Mouse (Mus musculus) right cerebral cortex, adult 2 months (tissue): Measurements from ENCODE around the gene Kdm4b.

ENCODE experiments used
- DNase-seq, 2 experiments: peaks; one replicate each; pipeline ENCODE4 v3.0.0; 2021 to 2022; ENCODE audit warnings: low spot score in 2 of 2

Gene Kdm4b

DNA sequence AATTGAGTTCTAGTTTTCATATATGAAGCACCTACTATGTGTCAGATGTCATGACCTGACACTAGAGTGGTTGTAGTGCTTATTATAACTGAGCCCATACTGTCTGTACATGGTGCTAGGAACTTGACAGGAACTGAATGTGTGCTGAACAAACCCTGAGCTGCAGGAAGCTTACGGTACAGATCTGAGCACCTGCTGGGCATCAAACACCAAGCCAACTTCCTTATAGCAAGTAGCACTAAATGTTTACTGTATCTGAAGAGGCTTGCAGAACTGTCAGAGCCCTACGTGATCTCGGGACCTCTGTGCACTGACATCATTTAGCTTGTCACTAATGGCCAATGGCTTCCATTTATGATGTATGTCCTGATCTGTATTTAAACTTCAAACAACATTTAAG, 105.7 kb downstream of the Kdm4b start:
- no peak for DNase-seq

DNA sequence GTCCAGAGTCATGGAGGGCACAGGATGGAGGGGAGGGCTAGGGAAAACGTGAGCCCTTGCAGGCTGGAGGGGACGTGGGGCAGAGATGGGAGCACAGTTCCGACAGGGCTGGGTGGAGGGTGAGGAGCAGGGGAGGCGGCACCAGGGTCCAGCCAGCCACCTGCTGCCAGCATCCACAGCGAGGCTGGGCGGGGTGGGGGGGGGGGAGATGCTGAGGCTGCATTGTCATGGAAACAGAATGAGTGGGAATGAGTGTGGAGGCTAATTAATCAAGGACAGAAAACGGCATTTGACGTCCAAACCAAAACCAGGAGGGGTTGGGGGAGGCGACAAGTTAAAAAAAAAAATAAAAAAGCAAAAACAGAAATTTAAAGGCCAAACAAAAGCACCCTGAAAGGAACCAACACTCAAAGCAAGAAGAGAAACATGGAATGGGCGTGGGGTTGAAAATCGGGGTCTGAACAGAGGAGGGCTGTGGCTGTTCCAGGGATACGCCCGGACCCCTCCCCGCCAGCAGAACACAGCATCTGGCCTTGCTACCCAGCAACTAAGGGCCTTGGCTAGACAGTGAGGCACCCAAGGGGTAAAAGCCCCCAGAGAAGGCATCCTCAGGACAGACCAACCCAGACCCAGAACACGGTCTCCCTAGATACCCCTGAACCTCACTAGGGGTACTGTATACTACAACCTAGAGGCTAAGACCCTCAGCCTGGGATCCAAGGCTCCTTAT, 114.0 kb downstream of the Kdm4b start:
- DNase-seq, result no peak

DNA sequence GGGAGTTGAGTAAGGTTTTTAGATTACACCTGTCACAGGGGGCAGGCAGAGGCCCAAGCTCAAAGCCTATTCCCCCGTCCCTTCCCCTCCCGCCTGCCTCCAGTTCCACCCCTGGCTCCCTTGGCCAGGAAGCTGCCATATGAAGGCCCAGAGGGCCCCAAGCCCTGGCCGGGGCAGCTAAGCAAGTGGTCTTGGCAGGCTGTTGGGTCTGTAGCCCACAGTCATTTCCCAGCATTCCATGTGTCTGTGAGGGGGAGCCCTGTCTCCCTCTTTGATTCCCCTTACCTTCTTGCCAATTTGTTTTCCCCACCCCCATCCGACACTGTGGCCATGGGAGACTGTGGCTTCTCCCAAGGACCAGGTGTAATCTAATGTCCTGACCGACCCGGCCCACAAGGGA, 116.5 kb downstream of the Kdm4b start:
- DNase-seq, result no peak

GRCm38 (mm10) chr17:56443341-56443795, 117.5 kb downstream of the Kdm4b start:
- DNase-seq, result no peak

GRCm38 (mm10) chr17:56444771-56445170, 118.9 kb downstream of the Kdm4b start:
- DNase-seq, result no peak

DNA sequence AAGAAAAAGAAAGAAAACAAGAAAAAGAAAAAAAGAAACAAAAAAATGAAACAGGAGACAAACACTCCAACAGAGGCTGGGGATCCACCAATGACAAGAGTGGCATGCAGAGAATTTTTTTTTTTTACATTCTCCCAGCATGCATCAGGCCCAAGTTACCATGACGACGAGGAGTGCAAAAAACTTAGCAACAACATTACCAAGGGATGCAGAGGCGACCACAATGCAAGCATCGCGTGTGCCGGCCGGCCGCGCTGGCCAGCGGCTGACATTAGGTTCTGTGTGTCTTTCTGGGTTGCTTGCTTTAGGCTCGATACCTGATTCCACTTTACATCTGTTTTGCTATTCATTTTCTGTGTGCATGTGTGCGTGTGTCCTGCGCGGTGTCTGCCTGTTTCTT, 119.5 kb downstream of the Kdm4b start:
- peak; percentile 74 for DNase-seq

DNA sequence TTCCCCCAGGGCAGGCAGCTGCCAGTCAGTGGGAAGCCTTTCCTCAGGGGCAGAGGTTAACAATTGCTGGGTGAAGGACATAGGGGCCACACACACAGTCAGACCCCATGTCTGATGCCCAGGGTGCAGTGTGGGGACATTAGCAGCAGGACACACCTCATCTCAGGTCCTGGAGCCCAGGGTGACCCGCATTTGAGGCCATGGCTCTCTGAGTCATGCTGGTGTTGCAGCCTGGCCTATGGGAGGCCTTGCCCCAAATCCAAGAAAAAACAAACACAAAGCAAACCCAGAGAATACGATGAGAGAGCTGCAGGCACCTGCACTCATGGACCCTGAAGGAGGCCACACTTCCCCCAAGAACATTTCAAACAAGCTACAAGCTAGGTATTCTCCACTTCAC, 121.9 kb downstream of the Kdm4b start:
- DNase-seq, result no peak
